Mouse (Mus musculus): Measurements from ENCODE around the gene Esr1.

GRCm38 (mm10) chr10:4993802-4994201 is 382.4 kb downstream of the Esr1 start:
- TF ChIP-seq CTCF (IDR thresholded peaks at IDR 0.05; ENCODE audit: borderline replicate concordance, insufficient read depth, low read depth, low read length), result no peak
- no peak for TF ChIP-seq POLR2A (IDR thresholded peaks at IDR 0.05; ENCODE audit: borderline replicate concordance, insufficient read depth, low read length)
